Mouse (Mus musculus) kidney, adult 2 months (tissue): ENCODE results near the gene Srr.

ENCODE experiments used
- CTCF ChIP-seq: fragments of 200-500 bp; conservative IDR thresholded peaks from 2 replicates; pipeline ENCODE4 v1.5.1; 2011; ENCODE audit warnings: low read depth, mild to moderate bottlenecking, control low read depth, low read length, moderate library complexity, mixed read lengths; ENCODE audit not compliant: insufficient read depth, insufficient read length
- POLR2A ChIP-seq: fragments of 200-500 bp; IDR thresholded peaks from one replicate; pipeline ENCODE4 v1.6.1; 2011; ENCODE audit warnings: low read depth, low read length, control low read depth

DNA sequence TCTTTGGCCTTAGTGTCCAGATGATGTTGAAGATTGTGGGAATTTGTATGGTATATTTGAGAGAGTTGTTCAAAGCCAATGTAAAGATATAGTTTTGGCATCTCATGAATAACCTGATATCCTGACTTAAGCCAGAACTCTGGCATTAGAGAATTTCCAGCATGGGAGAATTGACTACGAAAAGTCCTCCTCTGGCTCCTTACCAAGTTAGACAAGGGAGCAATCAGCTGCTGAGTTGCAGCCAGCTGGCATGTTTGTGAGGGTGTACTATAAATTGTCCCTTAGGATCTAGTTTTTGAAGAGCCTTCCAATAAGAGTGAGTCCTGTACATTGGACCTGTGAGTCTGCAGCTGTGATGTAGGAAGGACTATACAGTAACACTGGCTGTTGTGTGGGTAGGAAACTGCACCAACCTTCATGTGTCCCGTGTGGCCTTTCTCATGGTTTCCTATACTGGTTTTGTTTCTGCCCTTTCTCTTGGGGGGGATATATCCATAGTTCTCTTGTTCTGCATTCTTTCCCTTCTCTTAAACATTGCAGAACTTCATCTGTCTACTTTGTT lies 37.2 kb upstream of the Srr start:
- TF ChIP-seq POLR2A (no peak), CTCF (no peak)
